Mouse (Mus musculus) midbrain, embryonic 14.5 days (tissue): Measurements from ENCODE around the gene 4921517D22Rik. TPM values are rescaled to one million over a fixed set of nuclear protein-coding genes. Genes with fewer than 3 reads are reported as not detected.

Experiments used
- ATAC-seq: fragments of 200-750 bp; cut with Nextera tagmentation; 2 replicates; pipeline ENCODE4 v1.8.0; 2017; ENCODE audit warnings: moderate number of reproducible peaks, moderate library complexity; ENCODE audit not compliant: low FRiP score, low TSS enrichment
- DNase-seq: peaks from one replicate; pipeline ENCODE4 v3.0.0-alpha.2; 2015
- H3K27ac ChIP-seq: fragments of 300-500 bp; sonication (generic); replicated peaks from 2 replicates; pipeline ENCODE4 v1.5.1; 2014; ENCODE audit warnings: mild to moderate bottlenecking, low read depth, low read length, moderate library complexity
- H3K27me3 ChIP-seq: fragments of 300-500 bp; sonication (generic); 2 replicates; pipeline ENCODE4 v1.6.1; 2014; ENCODE audit warnings: low read length, control low read depth, mixed read lengths; ENCODE audit not compliant: control insufficient read depth, insufficient read depth
- H3K36me3 ChIP-seq: fragments of 300-500 bp; sonication (generic); 2 replicates; pipeline ENCODE4 v1.6.1; 2014; ENCODE audit warnings: low read length, control low read depth; ENCODE audit not compliant: control insufficient read depth, insufficient read depth
- H3K4me1 ChIP-seq: fragments of 300-500 bp; sonication (generic); 2 replicates; pipeline ENCODE4 v1.6.1; 2014; ENCODE audit warnings: mild to moderate bottlenecking, antibody characterized with exemption, low read length, control low read depth; ENCODE audit not compliant: control insufficient read depth, insufficient read depth
- H3K4me2 ChIP-seq: fragments of 300-500 bp; sonication (generic); 2 replicates; pipeline ENCODE4 v1.6.1; 2014; ENCODE audit warnings: mild to moderate bottlenecking, low read length, moderate library complexity
- H3K4me3 ChIP-seq: fragments of 300-500 bp; sonication (generic); replicated peaks from 2 replicates; pipeline ENCODE4 v1.5.1; 2014; ENCODE audit warnings: low read depth, low read length
- H3K9ac ChIP-seq: fragments of 300-500 bp; sonication (generic); replicated peaks from 2 replicates; pipeline ENCODE4 v1.6.1; 2014; ENCODE audit warnings: mild to moderate bottlenecking, low read length, moderate library complexity
- H3K9me3 ChIP-seq: fragments of 300-500 bp; sonication (generic); 2 replicates; pipeline ENCODE4 v1.6.1; 2016; ENCODE audit warnings: low read length, control low read depth, mixed read lengths; ENCODE audit not compliant: control insufficient read depth
- WGBS: fragments of 180-500 bp; shearing (Covaris S2); extraction: QIAGEN DNeasy Blood & Tissue Kit; methylation state at CpG from one replicate; pipeline ENCODE4 v1.1.7; 2014; 5-methylcytosine and 5-hydroxymethylcytosine counted together
- polyA plus RNA-seq: library from polyadenylated mRNA; unstranded; fragments of >200 nt; fragmentation: Nextera tagmentation; extraction: Ambion mirVana; gene quantifications from 2 replicates; pipeline ENCODE4 v1.2.1, GENCODE M21; 2014

The 4921517D22Rik gene
- polyA plus RNA-seq, 1 experiment from 2014 or later, result not detected

DNA sequence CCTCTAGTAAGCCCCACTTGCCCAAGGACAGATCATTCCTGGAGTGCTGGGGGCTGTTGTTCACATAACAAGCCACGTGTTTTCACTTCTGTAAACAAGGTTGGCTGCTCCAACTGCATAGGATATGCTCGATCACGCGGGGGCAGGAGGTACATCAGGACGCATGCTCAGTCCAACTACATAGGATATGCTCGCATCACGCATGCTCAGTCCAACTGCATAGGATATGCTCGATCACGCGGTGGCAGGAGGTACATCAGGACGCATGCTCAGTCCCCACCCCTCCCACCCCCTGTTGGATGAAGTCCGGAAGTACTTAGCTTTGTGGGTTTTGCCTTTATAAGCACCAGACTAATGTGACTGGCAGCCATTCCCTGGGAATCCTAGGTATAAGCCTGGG is 31.9 kb downstream of the 4921517D22Rik start:
- Histone ChIP-seq H3K4me3 (no peak overlapping the region), H3K36me3 (peaks cover 51% of the 10 kb centered on the region), H3K27me3 (no peaks in the 10 kb centered on the region), H3K4me1 (peaks cover 6% of the 10 kb centered on the region; the same call in 1 of the 2 replicates), H3K9ac (no peak overlapping the region), H3K27ac (no peak overlapping the region), H3K4me2 (no peak overlapping the region), H3K9me3 (no peaks in the 10 kb centered on the region)
- ATAC-seq (no peak), DNase-seq (no peak)
- WGBS, result 95% methylated on average over 12 of the region's 12 CpGs

- Histone ChIP-seq H3K4me1 (peaks cover 8% of the 10 kb centered on the region), H3K9me3 (no peaks in the 10 kb centered on the region), H3K36me3 (peaks cover 47% of the 10 kb centered on the region), H3K9ac (no peak overlapping the region), H3K4me2 (no peak overlapping the region), H3K27ac (no peak overlapping the region), H3K4me3 (no peak overlapping the region), H3K27me3 (no peaks in the 10 kb centered on the region)
- 95% methylated on average over 8 of the region's 8 CpGs for WGBS
- DNase-seq, result no peak
- no peak for ATAC-seq
Observed at GRCm38 (mm10) chr13:59661387-59661786, 32.5 kb downstream of the 4921517D22Rik start.

DNA sequence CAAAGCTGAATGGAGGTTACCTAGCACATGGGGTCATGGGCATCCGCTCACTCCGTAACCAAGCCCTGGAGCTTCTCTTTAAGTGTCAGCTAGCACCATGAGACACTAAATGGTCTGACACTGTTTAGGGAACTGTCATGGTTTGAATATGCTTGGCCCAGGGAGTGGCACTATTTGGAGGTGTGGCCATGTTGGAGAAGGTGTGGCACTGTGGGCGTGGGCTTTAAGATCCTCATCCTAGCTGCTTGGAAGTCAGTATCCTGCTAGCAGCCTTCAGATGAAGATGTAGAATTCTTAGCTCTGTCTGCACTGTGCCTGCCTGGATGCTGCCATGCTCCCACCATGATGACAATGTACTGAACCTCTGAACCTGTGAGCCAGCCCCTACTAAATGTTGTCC is 33.5 kb downstream of the 4921517D22Rik start:
- Histone ChIP-seq H3K4me1 (peaks cover 8% of the 10 kb centered on the region), H3K27me3 (no peaks in the 10 kb centered on the region)
- 99% methylated on average over 3 of the region's 3 CpGs for WGBS

DNA sequence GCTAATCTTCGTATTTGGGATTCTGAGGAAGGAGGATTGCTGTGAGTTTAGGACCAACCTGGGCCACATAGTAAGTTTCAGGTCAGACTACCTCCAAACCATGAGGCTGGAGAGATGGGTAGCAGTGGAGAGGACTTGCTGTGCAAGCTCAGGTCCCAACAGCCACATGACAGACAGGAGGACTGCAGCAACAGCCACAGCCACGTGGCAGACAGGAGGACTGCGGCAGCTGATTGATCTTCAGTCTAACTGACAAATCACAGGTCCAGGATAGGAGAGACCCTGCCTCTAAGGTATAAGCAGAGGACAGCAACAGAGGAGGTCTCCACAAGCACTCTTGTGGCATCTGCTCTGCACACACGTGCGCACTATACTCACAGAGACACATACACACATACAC is 36.1 kb downstream of the 4921517D22Rik start:
- 0 out of 2 replicates have a peak overlapping the region, but pooled peaks have one; percentile 32 for H3K27ac ChIP-seq

More for the DNA sequence above, 33.5 kb downstream of the 4921517D22Rik start:
- Histone ChIP-seq H3K36me3 (peaks cover 46% of the 10 kb centered on the region), H3K9ac (no peak overlapping the region), H3K4me2 (no peak overlapping the region), H3K4me3 (no peak overlapping the region), H3K9me3 (no peaks in the 10 kb centered on the region), H3K27ac (no peak overlapping the region)
- ATAC-seq, result no peak
- no peak for DNase-seq

DNA sequence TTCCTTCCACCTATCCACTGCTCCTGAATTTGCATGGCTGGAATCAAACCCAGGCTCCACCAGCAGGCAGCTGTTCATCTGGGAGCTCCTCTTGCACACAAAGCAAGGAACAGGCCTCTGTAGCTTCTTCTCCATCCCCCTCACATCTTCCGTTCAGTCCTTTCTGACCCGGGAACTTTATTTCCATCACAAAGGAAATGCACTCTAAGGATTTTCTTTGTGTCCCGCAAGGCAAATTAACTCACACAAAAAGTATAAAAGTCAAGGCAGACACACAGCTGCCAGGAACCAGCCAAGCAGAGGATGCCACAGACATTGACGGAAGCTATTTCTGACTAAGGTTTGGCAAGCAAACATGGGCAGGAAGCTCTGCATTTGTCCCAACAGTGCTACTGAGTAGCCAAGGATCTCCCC is 36.9 kb downstream of the 4921517D22Rik start:
- DNase-seq, result peak; percentile 52
- Histone ChIP-seq H3K4me1 (peaks cover 19% of the 10 kb centered on the region), H3K9me3 (no peaks in the 10 kb centered on the region), H3K9ac (no peak overlapping the region), H3K4me3 (no peak overlapping the region), H3K4me2 (no peak overlapping the region), H3K36me3 (peaks cover 14% of the 10 kb centered on the region), H3K27ac (peak overlapping the region; percentile 73), H3K27me3 (no peaks in the 10 kb centered on the region)
- 1% methylated on average over 4 of the region's 4 CpGs for WGBS
- ATAC-seq, result no peak; the same call in 1 of the 2 replicates

More for the DNA sequence above, 36.1 kb downstream of the 4921517D22Rik start:
- Histone ChIP-seq H3K9me3 (no peaks in the 10 kb centered on the region), H3K27me3 (no peaks in the 10 kb centered on the region), H3K9ac (no peak overlapping the region), H3K4me1 (peaks cover 15% of the 10 kb centered on the region), H3K4me2 (no peak overlapping the region), H3K4me3 (no peak overlapping the region), H3K36me3 (peaks cover 22% of the 10 kb centered on the region)
- DNase-seq (no peak), ATAC-seq (no peak)
- 68% methylated on average over 5 of the region's 5 CpGs for WGBS

- WGBS, result 45% methylated on average over 10 of the region's 10 CpGs
- no peak overlapping the region for H3K4me2 ChIP-seq
- H3K4me1 ChIP-seq, result peaks cover 19% of the 10 kb centered on the region
- ATAC-seq, result no peak
- no peak overlapping the region for H3K9ac ChIP-seq
- peak overlapping the region; percentile 73 for H3K27ac ChIP-seq
- no peak overlapping the region for H3K4me3 ChIP-seq
- DNase-seq, result no peak
- H3K36me3 ChIP-seq, result peaks cover 8% of the 10 kb centered on the region; the same call in 1 of the 2 replicates
- H3K9me3 ChIP-seq, result no peaks in the 10 kb centered on the region
- no peaks in the 10 kb centered on the region for H3K27me3 ChIP-seq
Observed at GRCm38 (mm10) chr13:59656316-59656832, 37.5 kb downstream of the 4921517D22Rik start.

DNA sequence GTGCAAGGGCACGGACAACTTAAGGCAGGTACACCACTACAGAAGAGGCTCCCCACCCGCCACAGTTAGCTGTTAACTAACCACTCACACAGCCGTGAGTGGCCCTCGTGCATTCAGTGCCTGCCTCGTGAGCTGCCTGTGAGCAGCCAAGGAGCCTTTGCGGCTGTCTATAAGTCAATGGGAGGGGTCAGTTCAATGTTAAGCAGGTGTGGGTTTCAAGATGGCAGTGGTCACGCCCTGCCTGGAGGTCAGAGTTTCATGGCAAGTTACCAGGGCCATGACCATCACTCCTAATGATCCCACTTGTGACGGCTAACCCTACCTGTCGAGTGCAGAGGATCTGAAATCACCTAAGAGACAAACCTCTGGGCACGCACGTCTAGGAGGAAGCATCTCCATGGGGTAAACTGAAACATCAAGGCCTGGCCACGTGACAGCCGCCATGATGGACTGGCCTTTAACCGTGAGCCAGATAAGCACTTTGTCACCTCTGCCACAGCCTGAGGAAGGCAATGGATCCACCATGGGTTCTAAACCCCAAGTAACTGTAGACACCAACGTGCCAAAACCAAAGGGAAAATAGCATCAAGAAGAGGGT is 38.1 kb downstream of the 4921517D22Rik start:
- peaks cover 7% of the 10 kb centered on the region; the same call in 1 of the 2 replicates for H3K36me3 ChIP-seq
- 93% methylated on average over 15 of the region's 15 CpGs for WGBS
- H3K27me3 ChIP-seq, result no peaks in the 10 kb centered on the region
- H3K4me3 ChIP-seq, result no peak overlapping the region
- H3K27ac ChIP-seq, result no peak overlapping the region
- no peaks in the 10 kb centered on the region for H3K9me3 ChIP-seq
- no peak overlapping the region for H3K4me2 ChIP-seq
- DNase-seq (no peak), ATAC-seq (no peak)
- H3K4me1 ChIP-seq, result peaks cover 19% of the 10 kb centered on the region
- no peak overlapping the region for H3K9ac ChIP-seq

- DNase-seq (no peak), ATAC-seq (no peak)
- H3K4me2 ChIP-seq, result no peak overlapping the region
- H3K36me3 ChIP-seq, result peaks cover 11% of the 10 kb centered on the region
- H3K9me3 ChIP-seq, result no peaks in the 10 kb centered on the region
- no peaks in the 10 kb centered on the region for H3K27me3 ChIP-seq
- H3K4me3 ChIP-seq, result no peak overlapping the region
- no peak overlapping the region for H3K27ac ChIP-seq
- WGBS, result 95% methylated on average over 5 of the region's 5 CpGs
- peaks cover 19% of the 10 kb centered on the region for H3K4me1 ChIP-seq
- no peak overlapping the region for H3K9ac ChIP-seq
Observed at GRCm38 (mm10) chr13:59654465-59654864, 39.4 kb downstream of the 4921517D22Rik start.

GRCm38 (mm10) chr13:59653136-59653535 is 40.8 kb downstream of the 4921517D22Rik start:
- 63% methylated on average over 3 of the region's 3 CpGs for WGBS
- Histone ChIP-seq H3K4me1 (peaks cover 19% of the 10 kb centered on the region), H3K9ac (no peak overlapping the region), H3K27me3 (no peaks in the 10 kb centered on the region), H3K9me3 (no peaks in the 10 kb centered on the region), H3K36me3 (peaks cover 22% of the 10 kb centered on the region), H3K4me3 (no peak overlapping the region), H3K4me2 (no peak overlapping the region), H3K27ac (0 out of 2 replicates have a peak overlapping the region, but pooled peaks have one; percentile 21)
- DNase-seq (no peak), ATAC-seq (no peak)
